Mouse (Mus musculus) bone marrow, adult 2 months (tissue): ENCODE measurements at regions not wholly inside any gene's neighbourhood (a gene's known extent, or its start where the extent isn't known, plus 50 kb on each side); places are given as distances from the start of the nearest gene placed in this dataset.

Source experiments
- CTCF ChIP-seq: fragments of 200-500 bp; IDR thresholded peaks from 2 replicates; pipeline ENCODE4 v1.5.1; 2011; ENCODE audit warnings: low read length, control low read depth; ENCODE audit not compliant: control insufficient read depth, insufficient read depth
- POLR2A ChIP-seq: fragments of 200-500 bp; IDR thresholded peaks from 2 replicates; pipeline ENCODE4 v1.6.1; 2011; ENCODE audit warnings: low read depth, mild to moderate bottlenecking, control low read depth, low read length, borderline replicate concordance; ENCODE audit not compliant: control insufficient read depth

GRCm38 (mm10) chr14:17539322-17539721 lies 120.7 kb upstream of the Thrb start:
- TF ChIP-seq CTCF: no peak
- TF ChIP-seq POLR2A: no peak
